Mouse (Mus musculus) heart, adult 8-10 months (tissue): ENCODE measurements around the gene Cntnap1. TPM values are rescaled to one million over a fixed set of nuclear protein-coding genes. Genes with fewer than 3 reads are reported as not detected.

Experiments used
- DNase-seq: peaks from one replicate; pipeline ENCODE4 v3.0.0; 2022; ENCODE audit warnings: low spot score
- total RNA-seq, 4 experiments: library from RNA; stranded (reverse); gene quantifications; 2 replicates each; pipeline ENCODE4 v1.2.4; 2022

The Cntnap1 gene
- total RNA-seq, 4 experiments from 2014 or later, result 1.1 to 2.9 (median 1.5) TPM

- no peak for DNase-seq
Measured at GRCm38 (mm10) chr11:101220853-101221252, 50.5 kb downstream of the Cntnap1 start.

- no peak for DNase-seq
Measured at GRCm38 (mm10) chr11:101221306-101221986, 51.1 kb downstream of the Cntnap1 start.

GRCm38 (mm10) chr11:101224337-101224736 lies 54.0 kb downstream of the Cntnap1 start:
- no peak for DNase-seq

- DNase-seq, result no peak
Measured at GRCm38 (mm10) chr11:101225331-101226064, 55.2 kb downstream of the Cntnap1 start.

- DNase-seq, result peak; percentile 93
Measured at GRCm38 (mm10) chr11:101226065-101226701, 55.9 kb downstream of the Cntnap1 start, which contains the start of gene Ezh1. Gene Ezh1, minus strand, starts transcription at chr11:101226463.

GRCm38 (mm10) chr11:101229361-101229900 lies 59.1 kb downstream of the Cntnap1 start:
- peak; percentile 35 for DNase-seq

GRCm38 (mm10) chr11:101230061-101230511 lies 59.8 kb downstream of the Cntnap1 start:
- peak; percentile 61 for DNase-seq

GRCm38 (mm10) chr11:101230526-101230925 lies 60.2 kb downstream of the Cntnap1 start:
- no peak for DNase-seq

GRCm38 (mm10) chr11:101230991-101231871 lies 60.9 kb downstream of the Cntnap1 start:
- DNase-seq, result peak; percentile 93

- peak; percentile 76 for DNase-seq
Measured at GRCm38 (mm10) chr11:101232010-101232839, 61.9 kb downstream of the Cntnap1 start.

GRCm38 (mm10) chr11:101233240-101233639 lies 62.9 kb downstream of the Cntnap1 start:
- no peak for DNase-seq

GRCm38 (mm10) chr11:101234124-101234523 lies 63.8 kb downstream of the Cntnap1 start:
- no peak for DNase-seq

GRCm38 (mm10) chr11:101235429-101235828 lies 65.1 kb downstream of the Cntnap1 start:
- no peak for DNase-seq

- DNase-seq, result no peak
Measured at GRCm38 (mm10) chr11:101236782-101237181, 66.5 kb downstream of the Cntnap1 start.

GRCm38 (mm10) chr11:101238071-101238647 lies 67.8 kb downstream of the Cntnap1 start:
- DNase-seq, result peak; percentile 41
